Mouse (Mus musculus) adrenal gland, adult (tissue): ENCODE results near the gene Ttc7b.

ENCODE experiments used
- DNase-seq, 2 experiments: peaks; one replicate each; pipeline ENCODE4 v3.0.0; 2022 to 2023; ENCODE audit warnings: low spot score in 1 of 2; ENCODE audit not compliant: inconsistent age in 2 of 2

The Ttc7b gene

DNA sequence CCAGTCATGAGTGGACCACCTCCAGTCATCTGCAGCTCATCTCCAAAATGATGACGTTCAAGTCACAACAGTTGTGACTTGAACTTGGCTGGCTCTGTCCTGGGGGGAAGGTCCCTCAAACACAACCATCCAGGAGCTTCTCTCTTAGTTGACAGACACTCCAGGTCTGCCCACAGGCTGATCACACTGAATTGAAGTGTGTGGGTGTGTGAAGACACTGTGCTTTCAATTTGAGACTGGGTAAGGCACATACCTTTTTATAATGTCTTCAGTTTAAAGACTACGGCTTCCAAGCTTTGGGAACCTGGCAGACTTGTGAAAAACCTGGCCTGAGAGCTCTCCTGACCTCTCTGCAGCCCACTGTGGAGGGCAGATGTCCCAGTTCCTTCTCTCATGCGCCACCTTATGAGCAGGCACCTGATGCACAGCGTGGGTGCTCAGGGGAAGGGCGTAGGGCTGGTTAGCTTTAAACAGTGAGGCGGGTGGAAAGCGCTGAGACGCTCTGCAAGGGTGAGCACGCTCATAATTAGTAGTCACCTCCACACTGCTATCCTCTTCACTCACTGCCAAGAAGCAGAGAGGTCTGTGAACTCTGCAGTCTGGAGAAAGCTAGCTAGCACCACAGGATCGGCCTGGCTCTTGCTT lies 28.5 kb downstream of the Ttc7b start:
- DNase-seq, result no peak

- DNase-seq, result no peak
Measured at GRCm38 (mm10) chr12:100489799-100490198, 30.8 kb downstream of the Ttc7b start.

DNA sequence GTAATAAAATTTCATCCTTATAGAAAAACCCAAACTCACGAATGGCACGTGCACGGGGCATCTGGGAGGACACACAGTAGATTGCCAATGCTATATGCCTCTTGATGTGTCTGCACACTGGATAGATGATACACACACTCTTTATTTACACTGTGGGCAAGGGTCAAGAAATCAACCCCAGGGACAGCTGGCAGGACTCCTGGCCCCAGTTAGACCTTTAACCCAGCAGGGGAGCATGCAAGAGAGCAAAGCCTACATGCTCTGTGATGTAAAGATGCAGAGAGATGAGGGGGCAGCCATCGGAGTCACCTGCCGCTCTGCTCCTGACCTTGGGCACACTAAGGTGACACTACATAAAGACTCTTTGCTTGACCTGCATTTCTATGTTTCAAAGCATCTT lies 32.3 kb downstream of the Ttc7b start:
- no peak for DNase-seq

DNA sequence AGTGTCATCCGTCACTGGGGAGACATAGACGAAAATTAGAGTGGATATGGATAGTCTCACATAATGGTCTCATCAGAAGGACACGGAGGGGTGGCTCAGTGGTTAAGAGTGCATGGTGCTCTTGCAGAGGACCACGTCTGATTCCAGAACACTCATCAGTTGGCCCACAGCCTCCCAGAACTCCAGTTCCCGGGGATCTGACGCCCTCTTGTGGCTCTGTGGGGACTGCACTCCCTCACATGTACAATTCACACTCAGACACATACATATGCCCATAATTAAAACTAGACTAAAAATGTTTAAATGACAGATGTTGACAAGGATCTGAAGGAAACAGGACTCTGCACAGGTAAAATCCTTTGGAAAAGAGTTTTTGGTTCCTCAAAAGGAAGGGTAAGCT lies 34.4 kb downstream of the Ttc7b start:
- DNase-seq, result peak; percentile 67 to 82

- DNase-seq, result no peak
Measured at GRCm38 (mm10) chr12:100483054-100483453, 37.6 kb downstream of the Ttc7b start.

- no peak for DNase-seq
Measured at GRCm38 (mm10) chr12:100482255-100482654, 38.4 kb downstream of the Ttc7b start.

DNA sequence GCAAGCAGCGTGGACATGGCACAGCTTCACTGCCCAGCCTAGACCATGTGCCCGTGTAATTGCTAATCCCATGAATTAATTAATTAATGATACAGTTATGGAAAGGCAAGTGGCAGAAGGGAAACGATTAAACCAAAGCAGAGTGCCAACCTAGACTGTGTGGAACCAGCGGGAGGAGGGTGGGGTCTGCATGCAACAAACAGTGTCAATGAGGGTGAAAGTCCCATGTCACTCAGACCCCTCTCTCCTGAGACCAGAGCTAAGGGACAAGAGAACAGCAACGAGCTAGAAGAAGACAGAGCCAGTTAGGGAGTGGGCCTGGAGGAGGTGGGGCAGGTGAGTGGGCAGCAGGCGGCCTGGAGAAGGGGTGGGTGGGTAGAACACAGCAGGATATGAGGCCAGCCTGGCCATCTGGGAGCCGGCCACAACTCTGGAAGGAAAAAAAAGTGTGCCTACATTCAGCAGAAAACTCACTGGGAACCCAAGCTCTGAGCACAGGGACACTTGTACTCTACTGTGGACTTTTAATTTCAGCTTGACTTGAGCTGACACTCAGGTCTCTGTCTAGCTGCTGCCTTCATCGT lies 39.1 kb downstream of the Ttc7b start:
- DNase-seq, result no peak

DNA sequence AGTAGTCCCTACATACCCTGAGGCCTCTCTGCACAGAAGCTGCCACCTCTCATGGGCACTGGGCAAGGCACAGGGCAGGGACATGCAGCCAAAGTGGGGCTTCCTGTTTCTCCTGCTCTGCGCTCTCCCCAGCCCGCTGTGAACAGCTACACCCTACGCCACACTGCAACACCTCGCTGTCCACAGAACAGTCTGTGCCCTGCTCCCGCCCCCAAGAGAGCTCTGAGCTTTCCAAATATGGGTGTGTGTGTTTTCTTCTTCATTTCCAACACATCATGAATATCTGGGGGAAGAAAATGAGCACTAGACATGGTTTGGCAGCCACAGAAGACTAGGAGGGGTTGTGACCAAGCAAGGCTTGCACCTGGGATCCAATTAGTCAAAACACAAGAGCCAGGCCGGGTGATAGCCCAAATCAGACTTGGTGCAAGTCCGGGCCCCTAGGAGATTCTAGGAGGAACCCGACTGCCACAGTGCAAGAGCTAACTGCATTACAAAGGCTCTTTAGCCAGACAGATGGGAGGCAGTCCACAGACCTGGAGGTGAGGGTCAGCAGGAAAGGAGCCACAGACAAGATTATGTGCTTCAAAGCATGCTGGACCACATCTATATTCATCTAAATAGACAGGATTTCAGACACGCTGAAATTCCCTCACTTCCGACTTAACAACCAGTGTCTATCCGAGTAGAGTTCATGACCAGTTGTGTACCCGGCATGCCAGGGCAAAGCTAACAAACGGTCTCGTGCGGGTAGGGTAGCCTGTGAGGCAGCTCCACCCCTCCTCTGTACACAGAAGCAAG lies 39.8 kb downstream of the Ttc7b start:
- peak in 1 of 2 experiments; percentile 31 for DNase-seq

DNA sequence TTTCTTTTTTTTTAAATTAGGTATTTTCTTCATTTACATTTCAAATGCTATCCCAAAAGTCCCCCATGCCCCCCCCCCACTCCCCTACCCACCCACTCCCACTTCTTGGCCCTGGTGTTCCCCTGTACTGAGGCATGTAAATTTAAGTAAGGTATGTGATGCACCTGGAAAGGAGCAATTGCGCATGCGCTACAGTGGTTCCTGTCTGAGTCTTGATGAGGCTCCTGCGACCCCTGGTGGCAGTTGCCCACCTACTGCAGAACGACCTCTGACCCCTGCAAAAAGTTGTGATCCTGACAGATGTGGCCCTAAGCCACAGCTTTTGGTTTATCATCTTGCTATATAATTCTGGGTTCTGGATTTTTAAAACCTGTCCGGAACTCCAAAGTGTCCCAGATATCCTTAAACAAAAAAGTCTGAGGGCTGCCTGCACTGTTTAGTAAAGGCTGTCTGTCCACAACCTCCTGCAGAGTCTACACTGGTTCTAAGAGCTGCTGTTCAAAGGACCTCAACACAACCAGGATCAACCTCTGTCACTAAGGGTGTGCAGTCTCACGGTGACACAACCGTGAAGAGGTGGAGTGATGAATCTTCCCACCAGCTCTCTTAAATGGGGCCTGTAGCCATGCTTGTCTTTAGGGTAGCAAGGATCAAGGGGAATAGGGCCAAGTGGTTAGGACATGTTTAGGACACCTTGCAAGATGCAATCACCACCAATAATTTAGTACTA lies 40.6 kb downstream of the Ttc7b start:
- DNase-seq, result peak; percentile 45 to 60

DNA sequence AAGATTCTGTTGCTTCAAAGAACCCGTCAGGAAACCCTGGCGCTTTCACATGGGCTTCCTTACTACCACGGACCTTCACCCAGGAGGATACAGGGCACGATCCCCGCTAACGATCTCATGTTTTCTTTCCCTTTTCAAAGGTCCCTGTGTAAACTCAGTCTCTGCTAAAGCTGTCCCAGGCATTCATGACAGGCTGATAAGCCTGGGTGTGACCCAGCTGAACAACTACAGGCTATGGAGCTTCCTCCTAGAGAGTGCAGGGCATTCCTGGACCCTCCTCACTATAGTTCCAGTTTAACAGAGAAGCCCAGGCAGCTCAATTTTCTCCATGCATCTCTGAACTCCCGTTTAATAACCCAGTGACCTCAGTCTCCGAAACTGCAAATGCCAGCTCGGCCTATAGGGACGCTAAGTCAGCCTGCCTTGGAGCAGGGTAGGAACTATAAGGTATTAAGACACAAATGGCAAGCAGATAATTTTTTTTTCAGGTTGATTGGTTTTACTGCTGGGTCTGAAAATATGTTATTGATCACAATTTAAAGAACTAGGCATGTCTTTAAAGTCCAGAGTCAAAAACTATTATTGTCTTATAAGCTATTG lies 41.3 kb downstream of the Ttc7b start:
- no peak for DNase-seq

- no peak for DNase-seq
Measured at GRCm38 (mm10) chr12:100478615-100479014, 42.0 kb downstream of the Ttc7b start.

DNA sequence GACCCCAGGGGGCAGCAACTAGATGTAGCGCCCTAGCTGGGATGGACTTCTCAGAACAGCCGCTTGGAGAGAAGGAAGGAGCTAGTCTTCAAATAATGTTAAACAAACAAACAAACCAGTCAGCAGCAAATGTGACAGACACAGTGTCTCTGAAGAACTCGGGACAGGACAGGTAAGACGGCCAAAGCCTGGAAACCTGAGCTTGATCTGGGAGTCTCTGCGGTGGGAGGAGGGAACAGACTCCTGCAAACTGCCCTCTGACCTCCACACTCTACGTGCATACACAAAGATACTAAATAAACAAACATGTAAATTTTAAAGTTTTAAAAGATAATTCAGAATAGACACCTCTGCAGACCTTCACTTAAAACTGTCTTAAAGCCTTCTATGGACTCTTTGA lies 42.5 kb downstream of the Ttc7b start:
- no peak for DNase-seq

DNA sequence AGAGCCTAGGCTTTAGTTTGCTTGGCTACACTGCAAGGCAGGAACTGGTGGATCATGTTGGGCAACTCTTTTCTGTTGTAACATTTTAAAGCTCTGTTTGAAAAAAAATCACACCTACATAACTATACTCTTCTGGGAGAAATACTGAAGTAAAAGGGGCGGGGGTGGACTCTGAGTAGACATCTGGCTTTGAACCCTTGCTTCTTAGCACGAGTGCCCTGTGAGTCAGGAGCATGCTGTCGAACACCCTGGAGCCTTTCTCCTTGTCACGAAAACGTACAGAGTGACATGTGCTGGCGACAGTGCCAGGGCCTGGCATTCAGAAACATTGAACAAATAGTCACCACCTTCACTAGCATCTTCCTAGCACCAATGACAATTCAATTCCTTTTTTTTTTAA lies 43.2 kb downstream of the Ttc7b start:
- no peak for DNase-seq

GRCm38 (mm10) chr12:100476351-100476750 lies 44.3 kb downstream of the Ttc7b start:
- DNase-seq, result no peak

DNA sequence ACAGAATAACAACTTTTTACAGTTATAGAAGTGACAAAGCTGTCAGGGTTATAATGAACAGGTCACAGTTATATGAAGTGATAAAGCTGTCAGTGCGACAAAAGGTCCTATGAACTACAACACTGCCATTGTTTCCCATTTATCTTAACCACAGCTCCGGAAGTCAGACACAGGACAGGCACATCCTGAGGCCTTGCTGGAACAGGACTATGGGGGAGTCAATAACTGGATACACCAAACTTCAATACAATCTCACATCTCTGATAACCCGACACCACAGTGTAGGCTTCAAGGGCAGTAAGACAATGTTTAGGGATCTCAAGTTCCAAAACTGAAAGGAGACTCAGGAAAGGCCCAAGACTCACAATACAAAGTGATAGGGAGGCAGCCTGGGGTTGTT lies 45.1 kb downstream of the Ttc7b start:
- DNase-seq, result no peak

GRCm38 (mm10) chr12:100474661-100475321 lies 45.8 kb downstream of the Ttc7b start:
- no peak for DNase-seq

GRCm38 (mm10) chr12:100470295-100470694 lies 50.3 kb downstream of the Ttc7b start:
- no peak for DNase-seq

- no peak for DNase-seq
Measured at GRCm38 (mm10) chr12:100469503-100470293, 50.9 kb downstream of the Ttc7b start.

- DNase-seq, result no peak
Measured at GRCm38 (mm10) chr12:100465101-100465715, 55.4 kb downstream of the Ttc7b start.
